Mouse (Mus musculus) spleen, adult 2 months (tissue): ENCODE data around the gene Srgap1. TPM values are rescaled to one million over a fixed set of nuclear protein-coding genes. Genes with fewer than 3 reads are reported as not detected.

Experiments used
- DNase-seq, 2 experiments: peaks; one replicate each; pipeline versions ENCODE4 v3.0.0 to v3.0.0-alpha.2; 2012 to 2021; ENCODE audit warnings: low spot score in 2 of 2, low read depth in 1 of 2
- H3K27ac ChIP-seq: fragments of 200-500 bp; 2 replicates; pipeline ENCODE4 v1.5.1; 2012; ENCODE audit warnings: low read length, inconsistent platforms; ENCODE audit not compliant: insufficient read depth
- H3K27me3 ChIP-seq: fragments of 200-500 bp; 2 replicates; pipeline ENCODE4 v1.6.1; 2012; ENCODE audit warnings: mild to moderate bottlenecking, moderate library complexity, low read length, inconsistent platforms; ENCODE audit not compliant: control insufficient read depth, insufficient read depth
- H3K36me3 ChIP-seq: fragments of 200-500 bp; 2 replicates; pipeline ENCODE4 v1.6.1; 2012; ENCODE audit warnings: mild to moderate bottlenecking, low read length, inconsistent platforms; ENCODE audit not compliant: control insufficient read depth, insufficient read depth
- H3K4me1 ChIP-seq: fragments of 200-500 bp; 2 replicates; pipeline ENCODE4 v1.6.1; 2011; ENCODE audit warnings: inconsistent platforms; ENCODE audit not compliant: control insufficient read depth, insufficient read depth, insufficient read length
- H3K4me3 ChIP-seq: fragments of 200-500 bp; 2 replicates; pipeline ENCODE4 v1.5.1; 2011; ENCODE audit warnings: mild to moderate bottlenecking, inconsistent platforms; ENCODE audit not compliant: insufficient read depth, insufficient read length; ENCODE audit errors: extremely low read depth
- CTCF ChIP-seq: fragments of 200-500 bp; IDR thresholded peaks from 2 replicates; pipeline ENCODE4 v1.5.1; 2011; ENCODE audit warnings: mild to moderate bottlenecking, inconsistent platforms; ENCODE audit not compliant: insufficient read depth, insufficient read length, insufficient replicate concordance; ENCODE audit errors: extremely low read depth
- POLR2A ChIP-seq: fragments of 200-500 bp; IDR thresholded peaks from 2 replicates; pipeline ENCODE4 v1.6.1; 2011; ENCODE audit warnings: low read depth, low read length, inconsistent platforms
- WGBS: fragments of 180-500 bp; shearing (Covaris S2); methylation state at CpG from one replicate; pipeline ENCODE4 v1.1.7; 2018; 5-methylcytosine and 5-hydroxymethylcytosine counted together
- polyA plus RNA-seq: library from polyadenylated mRNA; depleted of rRNA; stranded (reverse); fragments of >200 nt; gene quantifications from 2 replicates; pipeline ENCODE4 v1.2.3, GENCODE M21; 2012; rRNA removed

The Srgap1 gene
- polyA plus RNA-seq, 1 experiment, result 0.58 TPM

DNA sequence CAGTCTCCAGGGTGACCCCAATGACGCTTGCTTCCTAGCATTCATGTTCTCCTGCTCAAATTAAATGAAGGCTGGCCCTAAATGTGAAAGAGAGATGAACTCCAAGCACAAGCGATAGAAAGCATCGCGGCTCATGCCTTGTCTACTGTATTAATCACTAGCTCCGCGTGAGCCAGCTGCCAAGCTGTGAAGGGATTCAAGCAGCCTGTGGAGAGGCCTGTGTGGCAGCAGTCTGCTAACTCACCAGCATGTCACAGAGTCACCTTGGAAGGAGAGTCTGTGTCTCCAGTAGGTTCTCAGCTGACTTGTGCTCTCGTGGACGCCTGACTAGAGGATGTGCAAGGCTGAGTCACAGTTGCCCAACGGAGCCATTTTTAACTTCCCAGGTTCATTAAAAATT is 314.6 kb downstream of the Srgap1 start:
- H3K36me3 ChIP-seq, result no peaks in the 10 kb centered on the region
- TF ChIP-seq POLR2A (no peak), CTCF (no peak)
- H3K4me1 ChIP-seq, result no peaks in the 10 kb centered on the region; the same call in 1 of the 2 replicates
- no peak for DNase-seq
- 96% methylated on average over 9 of the region's 9 CpGs for WGBS
- H3K4me3 ChIP-seq, result no peak overlapping the region
- H3K27me3 ChIP-seq, result no peaks in the 10 kb centered on the region
- H3K27ac ChIP-seq, result no peak overlapping the region

DNA sequence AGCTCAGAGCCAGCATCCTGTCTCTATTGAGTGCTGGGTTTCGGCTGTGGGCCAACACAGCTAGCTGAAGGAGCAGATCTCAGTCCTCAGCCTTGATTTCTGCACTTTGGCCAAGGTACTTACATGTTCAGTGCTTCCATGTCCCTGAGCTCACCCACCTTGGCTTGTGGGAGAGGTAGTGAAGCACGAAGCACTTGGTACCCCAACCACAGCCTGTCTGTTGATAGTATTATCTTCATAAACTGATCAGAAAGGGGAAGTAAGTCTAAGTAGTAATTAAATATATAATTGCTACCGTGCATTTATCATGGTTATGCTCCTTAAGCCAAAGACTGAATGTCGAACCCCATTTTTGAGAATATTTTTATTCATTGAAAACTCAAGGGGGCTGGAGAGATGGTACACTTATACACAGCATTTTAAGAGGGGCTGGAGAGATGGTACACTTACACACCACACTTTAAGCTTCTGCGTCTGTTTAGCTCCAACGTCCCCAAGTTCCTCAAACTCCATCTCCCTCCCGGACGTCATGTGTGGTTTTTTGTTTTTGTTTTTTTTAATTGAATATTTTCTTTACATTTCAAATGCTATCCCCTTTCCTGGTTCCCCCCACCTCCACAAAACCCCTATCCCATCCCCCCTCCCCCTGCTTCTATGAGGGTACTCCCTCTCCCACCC is 315.9 kb downstream of the Srgap1 start:
- Histone ChIP-seq H3K4me3 (no peak overlapping the region), H3K27me3 (no peaks in the 10 kb centered on the region), H3K36me3 (no peaks in the 10 kb centered on the region), H3K27ac (no peak overlapping the region), H3K4me1 (no peaks in the 10 kb centered on the region; the same call in 1 of the 2 replicates)
- DNase-seq, result no peak
- TF ChIP-seq CTCF (no peak), POLR2A (no peak)
- WGBS, result 28% methylated on average over 8 of the region's 8 CpGs

Other genes with a start within 250 kb of the Srgap1 start
- 1.5 and 2.4 TPM in 2 replicates for gene Rxylt1, start 50.1 kb upstream of the Srgap1 start, polyA plus RNA-seq